Mouse (Mus musculus) hindbrain, embryonic 13.5 days (tissue): Measurements from ENCODE around the gene Rps6ka5. TPM values are rescaled to one million over a fixed set of nuclear protein-coding genes. Genes with fewer than 3 reads are reported as not detected.
A peak's percentile ranks its signal among the peaks of the same experiment; 100 is the strongest.

Experiments used
- ATAC-seq: fragments of 200-750 bp; cut with Nextera tagmentation; 2 replicates; pipeline ENCODE4 v1.8.0; 2017; ENCODE audit warnings: moderate TSS enrichment; ENCODE audit not compliant: low FRiP score
- H3K27ac ChIP-seq: fragments of 300-500 bp; sonication (generic); 2 replicates; pipeline ENCODE4 v1.5.1; 2015; ENCODE audit warnings: inconsistent platforms, mild to moderate bottlenecking, moderate library complexity
- H3K27me3 ChIP-seq: fragments of 300-500 bp; sonication (generic); 2 replicates; pipeline ENCODE4 v1.6.1; 2015; ENCODE audit warnings: mild to moderate bottlenecking, inconsistent platforms
- H3K36me3 ChIP-seq: fragments of 300-500 bp; sonication (generic); 2 replicates; pipeline ENCODE4 v1.6.1; 2015; ENCODE audit warnings: mild to moderate bottlenecking, inconsistent platforms
- H3K4me1 ChIP-seq: fragments of 300-500 bp; sonication (generic); replicated peaks from 2 replicates; pipeline ENCODE4 v1.6.1; 2015; ENCODE audit warnings: inconsistent platforms
- H3K4me2 ChIP-seq: fragments of 300-500 bp; sonication (generic); 2 replicates; pipeline ENCODE4 v1.6.1; 2015; ENCODE audit warnings: inconsistent platforms, mild to moderate bottlenecking, moderate library complexity
- H3K4me3 ChIP-seq: fragments of 300-500 bp; sonication (generic); 2 replicates; pipeline ENCODE4 v1.5.1; 2015; ENCODE audit warnings: mild to moderate bottlenecking, inconsistent platforms
- H3K9ac ChIP-seq: fragments of 300-500 bp; sonication (generic); 2 replicates; pipeline ENCODE4 v1.6.1; 2015; ENCODE audit warnings: mild to moderate bottlenecking, inconsistent platforms
- H3K9me3 ChIP-seq: fragments of 300-500 bp; sonication (generic); 2 replicates; pipeline ENCODE4 v1.6.1; 2016; ENCODE audit warnings: inconsistent platforms
- WGBS: fragments of 180-500 bp; shearing (Covaris S2); methylation state at CpG from one replicate; pipeline ENCODE4 v1.1.7; 2015; 5-methylcytosine and 5-hydroxymethylcytosine counted together
- polyA plus RNA-seq: library from polyadenylated mRNA; unstranded; fragments of >200 nt; fragmentation: Nextera tagmentation; extraction: Ambion mirVana; gene quantifications from 2 replicates; pipeline ENCODE4 v1.2.1, GENCODE M21; 2015

Gene Rps6ka5
- polyA plus RNA-seq, 1 experiment from 2014 or later: 5.3 TPM

DNA sequence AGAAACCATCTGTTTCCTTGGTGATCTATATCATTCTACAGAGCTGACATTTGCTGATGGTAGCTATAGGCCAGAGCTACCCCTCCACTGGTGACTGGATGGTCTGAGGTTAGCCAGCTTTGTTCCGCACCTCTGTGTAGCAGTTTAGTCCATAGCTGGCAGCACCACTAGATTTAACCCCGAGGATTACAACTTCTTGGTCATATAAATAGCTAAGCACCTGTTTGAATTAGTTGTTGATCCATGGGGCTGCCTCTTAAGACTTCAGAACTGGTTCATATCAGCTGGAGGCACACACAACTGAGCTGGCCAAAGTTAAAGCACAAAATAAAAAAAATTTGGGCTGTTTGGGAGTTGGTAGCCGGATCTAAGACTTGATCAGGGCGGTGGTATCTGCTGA, 193.6 kb downstream of the Rps6ka5 start:
- Histone ChIP-seq H3K4me3 (no peak overlapping the region), H3K27me3 (no peaks in the 10 kb centered on the region), H3K27ac (no peak overlapping the region), H3K9me3 (no peaks in the 10 kb centered on the region), H3K9ac (no peak overlapping the region), H3K4me1 (peaks cover 23% of the 10 kb centered on the region), H3K4me2 (no peak overlapping the region), H3K36me3 (no peaks in the 10 kb centered on the region)
- WGBS: 79% methylated on average over 4 of the region's 4 CpGs
- ATAC-seq: no peak

GRCm38 (mm10) chr12:100531740-100532139, 195.0 kb downstream of the Rps6ka5 start:
- Histone ChIP-seq H3K27ac (no peak overlapping the region), H3K9ac (no peak overlapping the region), H3K27me3 (no peaks in the 10 kb centered on the region), H3K9me3 (no peaks in the 10 kb centered on the region), H3K4me1 (peaks cover 35% of the 10 kb centered on the region), H3K4me2 (no peak overlapping the region), H3K4me3 (no peak overlapping the region), H3K36me3 (no peaks in the 10 kb centered on the region)
- ATAC-seq: no peak
- 94% methylated on average over 1 of the region's 1 CpGs for WGBS

- H3K27me3 ChIP-seq: no peaks in the 10 kb centered on the region
- H3K4me3 ChIP-seq: no peak overlapping the region
- H3K27ac ChIP-seq: no peak overlapping the region
- H3K9me3 ChIP-seq: no peaks in the 10 kb centered on the region
- no peak for ATAC-seq
- WGBS: 93% methylated on average over 5 of the region's 5 CpGs
- H3K9ac ChIP-seq: no peak overlapping the region
- no peaks in the 10 kb centered on the region for H3K36me3 ChIP-seq
- H3K4me2 ChIP-seq: no peak overlapping the region
- peaks cover 39% of the 10 kb centered on the region for H3K4me1 ChIP-seq
Measured at GRCm38 (mm10) chr12:100530871-100531270, 195.9 kb downstream of the Rps6ka5 start.

- peaks cover 39% of the 10 kb centered on the region for H3K4me1 ChIP-seq
- ATAC-seq: no peak
- H3K9ac ChIP-seq: no peak overlapping the region
- 71% methylated on average over 5 of the region's 5 CpGs for WGBS
- no peaks in the 10 kb centered on the region for H3K27me3 ChIP-seq
- no peaks in the 10 kb centered on the region for H3K36me3 ChIP-seq
- H3K9me3 ChIP-seq: no peaks in the 10 kb centered on the region
- H3K4me2 ChIP-seq: no peak overlapping the region
- H3K4me3 ChIP-seq: no peak overlapping the region
- no peak overlapping the region for H3K27ac ChIP-seq
Measured at GRCm38 (mm10) chr12:100529651-100530050, 197.1 kb downstream of the Rps6ka5 start.

DNA sequence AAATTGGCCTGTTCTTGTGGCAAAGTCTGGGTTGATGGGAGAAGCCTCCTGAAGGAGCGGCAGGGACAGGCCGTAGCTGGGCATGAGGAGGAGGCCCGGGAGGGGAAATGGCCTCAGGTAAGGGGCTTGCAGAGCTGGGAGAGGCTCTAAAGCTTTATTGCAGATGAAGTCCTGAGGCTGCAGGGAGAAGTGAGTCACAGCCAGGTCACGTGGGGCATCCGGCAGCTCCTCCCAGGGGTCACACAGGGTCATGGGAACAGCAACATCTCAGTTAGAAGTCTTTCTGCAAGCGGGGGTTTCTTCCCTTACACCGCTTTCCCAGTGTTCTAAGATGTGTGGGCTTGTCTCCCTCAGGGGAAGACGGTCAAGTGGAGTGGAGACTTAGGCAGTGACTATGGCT, 197.6 kb downstream of the Rps6ka5 start:
- ATAC-seq: no peak
- Histone ChIP-seq H3K27ac (no peak overlapping the region), H3K4me2 (no peak overlapping the region), H3K36me3 (no peaks in the 10 kb centered on the region), H3K9ac (no peak overlapping the region), H3K9me3 (no peaks in the 10 kb centered on the region), H3K27me3 (no peaks in the 10 kb centered on the region), H3K4me1 (peaks cover 35% of the 10 kb centered on the region), H3K4me3 (no peak overlapping the region)
- WGBS: 19% methylated on average over 8 of the region's 8 CpGs

GRCm38 (mm10) chr12:100528246-100528645, 198.5 kb downstream of the Rps6ka5 start:
- no peaks in the 10 kb centered on the region for H3K27me3 ChIP-seq
- ATAC-seq: no peak; the same call in 1 of the 2 replicates
- peak overlapping the region; percentile 28; the same call in 1 of the 2 replicates for H3K4me3 ChIP-seq
- H3K9ac ChIP-seq: no peak overlapping the region
- H3K36me3 ChIP-seq: no peaks in the 10 kb centered on the region
- 35% methylated on average over 3 of the region's 3 CpGs for WGBS
- peaks cover 31% of the 10 kb centered on the region for H3K4me1 ChIP-seq
- no peak overlapping the region for H3K27ac ChIP-seq
- no peaks in the 10 kb centered on the region for H3K9me3 ChIP-seq
- H3K4me2 ChIP-seq: peak overlapping the region; percentile 54

DNA sequence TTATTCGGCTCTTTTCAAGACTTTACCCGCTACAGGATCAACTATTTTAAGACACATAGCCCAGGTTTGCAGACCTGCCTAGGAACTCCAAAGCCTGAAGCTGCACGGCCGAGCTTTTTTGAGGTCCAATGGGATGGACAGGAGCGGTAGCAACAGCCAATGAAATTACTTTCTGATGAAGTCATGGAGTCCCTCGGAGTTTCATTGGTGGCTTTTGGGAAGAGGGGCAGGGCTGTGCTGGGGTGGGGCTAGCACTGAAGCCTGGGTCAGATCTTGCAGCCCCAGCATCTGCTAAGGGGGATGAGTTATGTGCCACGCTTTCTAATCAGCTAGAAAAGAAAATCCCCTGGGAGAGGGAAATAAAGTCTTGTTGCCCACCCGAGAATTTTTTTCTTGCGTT, 199.0 kb downstream of the Rps6ka5 start:
- H3K36me3 ChIP-seq: no peaks in the 10 kb centered on the region
- H3K4me1 ChIP-seq: peaks cover 31% of the 10 kb centered on the region
- H3K27me3 ChIP-seq: no peaks in the 10 kb centered on the region
- peak overlapping the region; percentile 28 for H3K4me3 ChIP-seq
- H3K9ac ChIP-seq: no peak overlapping the region
- 7% methylated on average over 9 of the region's 9 CpGs for WGBS
- peak overlapping the region; percentile 54 for H3K4me2 ChIP-seq
- ATAC-seq: peak; percentile 98
- H3K9me3 ChIP-seq: no peaks in the 10 kb centered on the region
- H3K27ac ChIP-seq: peak overlapping the region; percentile 66

GRCm38 (mm10) chr12:100527241-100527640, 199.5 kb downstream of the Rps6ka5 start:
- Histone ChIP-seq H3K27ac (peak overlapping the region; percentile 66), H3K36me3 (no peaks in the 10 kb centered on the region), H3K27me3 (no peaks in the 10 kb centered on the region), H3K9me3 (no peaks in the 10 kb centered on the region), H3K4me1 (peaks cover 31% of the 10 kb centered on the region), H3K9ac (no peak overlapping the region), H3K4me3 (peak overlapping the region; percentile 28), H3K4me2 (peak overlapping the region; percentile 54)
- peak; percentile 52 for ATAC-seq
- WGBS: 56% methylated on average over 9 of the region's 9 CpGs

DNA sequence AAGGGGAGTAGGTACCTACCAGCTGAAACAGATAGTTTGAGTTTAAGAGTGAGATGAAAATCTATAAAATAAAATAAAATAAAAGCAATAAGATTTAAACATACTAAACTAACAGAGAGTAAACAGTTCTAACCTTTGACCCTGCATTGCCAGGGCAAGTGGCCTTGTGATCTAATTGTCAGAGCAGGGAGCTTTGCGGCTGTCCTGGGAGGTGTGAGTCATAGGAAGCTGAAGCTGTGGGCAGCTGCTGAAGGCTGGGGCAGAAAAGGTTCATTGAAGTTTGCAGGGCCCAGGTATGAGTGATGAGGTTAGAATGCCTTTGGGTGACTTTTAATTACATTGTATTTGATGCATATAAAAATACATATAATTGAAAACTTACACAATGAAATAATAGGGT, 200.8 kb downstream of the Rps6ka5 start:
- H3K9ac ChIP-seq: no peak overlapping the region
- peaks cover 33% of the 10 kb centered on the region for H3K4me1 ChIP-seq
- no peak overlapping the region for H3K4me3 ChIP-seq
- WGBS: 74% methylated on average over 1 of the region's 1 CpGs
- H3K27me3 ChIP-seq: no peaks in the 10 kb centered on the region
- H3K27ac ChIP-seq: no peak overlapping the region
- no peaks in the 10 kb centered on the region for H3K36me3 ChIP-seq
- ATAC-seq: no peak
- H3K4me2 ChIP-seq: no peak overlapping the region
- no peaks in the 10 kb centered on the region for H3K9me3 ChIP-seq

- peak within 1 kb of the TSS; percentile 87 for H3K4me3 ChIP-seq
- H3K9me3 ChIP-seq: no peaks in the 10 kb centered on the region
- H3K36me3 ChIP-seq: no peaks in the 10 kb centered on the region
- peak; percentile 76 for ATAC-seq
- peak within 1 kb of the TSS; percentile 91 for H3K27ac ChIP-seq
- peak within 1 kb of the TSS; percentile 99 for H3K9ac ChIP-seq
- peaks cover 41% of the 10 kb centered on the region for H3K4me1 ChIP-seq
- H3K4me2 ChIP-seq: peak within 1 kb of the TSS; percentile 91
- H3K27me3 ChIP-seq: no peaks in the 10 kb centered on the region
- WGBS: 1% methylated on average over 38 of the region's 42 CpGs
Measured at GRCm38 (mm10) chr12:100520794-100521186, 206.0 kb downstream of the Rps6ka5 start, which contains the start of gene Ttc7b. TSS of gene Ttc7b (minus strand) at chr12:100520826.

GRCm38 (mm10) chr12:100520077-100520793, 206.5 kb downstream of the Rps6ka5 start:
- H3K4me1 ChIP-seq: peaks cover 41% of the 10 kb centered on the region
- H3K4me3 ChIP-seq: peak overlapping the region; percentile 87
- no peaks in the 10 kb centered on the region for H3K9me3 ChIP-seq
- under 1% methylated on average over 65 of the region's 76 CpGs for WGBS
- H3K36me3 ChIP-seq: no peaks in the 10 kb centered on the region
- ATAC-seq: peak; percentile 63
- H3K9ac ChIP-seq: peak overlapping the region; percentile 99
- peak overlapping the region; percentile 91 for H3K27ac ChIP-seq
- H3K4me2 ChIP-seq: peak overlapping the region; percentile 91
- H3K27me3 ChIP-seq: no peaks in the 10 kb centered on the region

- Histone ChIP-seq H3K9me3 (no peaks in the 10 kb centered on the region), H3K4me2 (peak overlapping the region; percentile 91), H3K27ac (peak overlapping the region; percentile 91; the same call in 1 of the 2 replicates), H3K27me3 (no peaks in the 10 kb centered on the region), H3K4me3 (peak overlapping the region; percentile 87), H3K9ac (peak overlapping the region; percentile 99), H3K4me1 (peaks cover 41% of the 10 kb centered on the region), H3K36me3 (no peaks in the 10 kb centered on the region)
- peak; percentile 30; the same call in 1 of the 2 replicates for ATAC-seq
- 43% methylated on average over 7 of the region's 7 CpGs for WGBS
Measured at GRCm38 (mm10) chr12:100519684-100520076, 207.1 kb downstream of the Rps6ka5 start.

- no peak overlapping the region for H3K4me2 ChIP-seq
- H3K27ac ChIP-seq: no peak overlapping the region
- no peaks in the 10 kb centered on the region for H3K9me3 ChIP-seq
- no peaks in the 10 kb centered on the region for H3K27me3 ChIP-seq
- H3K4me1 ChIP-seq: peaks cover 41% of the 10 kb centered on the region
- peaks cover 5% of the 10 kb centered on the region for H3K36me3 ChIP-seq
- no peak overlapping the region for H3K9ac ChIP-seq
- H3K4me3 ChIP-seq: no peak overlapping the region
- ATAC-seq: no peak
- 93% methylated on average over 9 of the region's 9 CpGs for WGBS
Measured at GRCm38 (mm10) chr12:100517371-100517770, 209.4 kb downstream of the Rps6ka5 start.
